Mouse (Mus musculus): Measurements from ENCODE around the gene Nrtn. TPM values are rescaled to one million over a fixed set of nuclear protein-coding genes. Genes with fewer than 3 reads are reported as not detected.

The Nrtn gene
- polyA plus RNA-seq, 1 experiment = 19.2 TPM

GRCm38 (mm10) chr17:56723419-56724161 lies 33.7 kb downstream of the Nrtn start:
- WGBS = 74% methylated on average over 11 of the region's 11 CpGs
- Histone ChIP-seq H3K27me3 (replicated peaks; ENCODE audit: control insufficient read depth, insufficient read depth, low read length) (no peaks in the 10 kb centered on the region), H3K36me3 (ENCODE audit: control insufficient read depth, insufficient read depth, low read length) (no peaks in the 10 kb centered on the region), H3K4me1 (ENCODE audit: control insufficient read depth, insufficient read depth, low read length) (no peaks in the 10 kb centered on the region), H3K27ac (ENCODE audit: insufficient read depth, low read depth, low read length) (no peak overlapping the region), H3K4me3 (ENCODE audit: insufficient read depth, low read depth, low read length) (no peak overlapping the region)
- TF ChIP-seq POLR2A (IDR thresholded peaks at IDR 0.05; ENCODE audit: low read depth, low read length) (no peak), CTCF (conservative IDR thresholded peaks at IDR 0.05; ENCODE audit: insufficient read depth, insufficient read length, low read depth, low read length) (peak; percentile 27; the same call in 1 of the 2 replicates)
- peak; percentile 12 for DNase-seq

DNA sequence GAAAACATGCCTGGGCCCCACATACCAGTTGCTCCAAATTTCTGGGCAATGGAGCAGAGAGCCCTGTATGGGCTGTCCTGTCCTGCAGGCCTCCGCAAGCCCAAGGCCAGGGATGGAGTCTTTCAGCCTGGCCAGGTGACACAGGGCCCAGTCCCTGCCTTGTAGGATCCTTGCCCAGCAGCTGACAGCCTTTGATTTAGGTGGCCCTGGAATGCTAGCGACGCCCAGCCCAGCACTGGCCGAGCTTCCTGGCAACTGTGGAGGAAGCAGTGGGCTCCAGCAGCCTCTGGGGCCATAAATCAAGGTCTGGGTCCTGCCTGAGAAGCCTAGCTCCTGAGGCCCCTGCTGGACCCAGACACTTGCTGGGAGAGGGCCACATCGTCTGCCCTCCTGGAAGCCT lies 34.9 kb downstream of the Nrtn start:
- no peaks in the 10 kb centered on the region for H3K36me3 ChIP-seq (ENCODE audit: control insufficient read depth, insufficient read depth, low read length)
- no peaks in the 10 kb centered on the region for H3K27me3 ChIP-seq (replicated peaks; ENCODE audit: control insufficient read depth, insufficient read depth, low read length)
- 0 out of 2 replicates have a peak overlapping the region, but pooled peaks have one; percentile 25 for H3K27ac ChIP-seq (ENCODE audit: insufficient read depth, low read depth, low read length)
- no peaks in the 10 kb centered on the region for H3K4me1 ChIP-seq (ENCODE audit: control insufficient read depth, insufficient read depth, low read length)
- peak; percentile 78 for DNase-seq
- 35% methylated on average over 5 of the region's 5 CpGs for WGBS
- no peak for TF ChIP-seq POLR2A (IDR thresholded peaks at IDR 0.05; ENCODE audit: low read depth, low read length)
- H3K4me3 ChIP-seq (ENCODE audit: insufficient read depth, low read depth, low read length) = no peak overlapping the region

GRCm38 (mm10) chr17:56717363-56718058 lies 39.8 kb downstream of the Nrtn start, which contains the start of the genes Ndufa11 and Vmac:
Gene Ndufa11 (plus strand): TSS chr17:56717767.
Gene Vmac (minus strand): TSS chr17:56718022.
- WGBS = under 1% methylated on average over 59 of the region's 59 CpGs
- Histone ChIP-seq H3K4me3 (ENCODE audit: insufficient read depth, low read depth, low read length) (peak within 1 kb of the TSS; percentile 91), H3K27me3 (replicated peaks; ENCODE audit: control insufficient read depth, insufficient read depth, low read length) (no peaks in the 10 kb centered on the region), H3K36me3 (ENCODE audit: control insufficient read depth, insufficient read depth, low read length) (no peaks in the 10 kb centered on the region), H3K27ac (ENCODE audit: insufficient read depth, low read depth, low read length) (peak within 1 kb of the TSS; percentile 95), H3K4me1 (ENCODE audit: control insufficient read depth, insufficient read depth, low read length) (peaks cover 7% of the 10 kb centered on the region; the same call in 1 of the 2 replicates)
- TF ChIP-seq POLR2A (IDR thresholded peaks at IDR 0.05; ENCODE audit: low read depth, low read length) (peak; percentile 72), CTCF (conservative IDR thresholded peaks at IDR 0.05; ENCODE audit: insufficient read depth, insufficient read length, low read depth, low read length) (no peak)
- peak; percentile 98 for DNase-seq

- peak overlapping the region; percentile 61 for H3K27ac ChIP-seq (ENCODE audit: insufficient read depth, low read depth, low read length)
- DNase-seq = peak; percentile 99
Observed at GRCm38 (mm10) chr17:56716655-56717362, 40.5 kb downstream of the Nrtn start.

GRCm38 (mm10) chr17:56715914-56716654 lies 41.2 kb downstream of the Nrtn start:
- no peaks in the 10 kb centered on the region for H3K27me3 ChIP-seq (replicated peaks; ENCODE audit: control insufficient read depth, insufficient read depth, low read length)
- DNase-seq = no peak
- peak overlapping the region; percentile 75 for H3K4me3 ChIP-seq (ENCODE audit: insufficient read depth, low read depth, low read length)
- WGBS = 27% methylated on average over 22 of the region's 22 CpGs
- H3K4me1 ChIP-seq (ENCODE audit: control insufficient read depth, insufficient read depth, low read length) = peaks cover 7% of the 10 kb centered on the region; the same call in 1 of the 2 replicates
- no peak for TF ChIP-seq POLR2A (IDR thresholded peaks at IDR 0.05; ENCODE audit: low read depth, low read length)
- no peak for TF ChIP-seq CTCF (conservative IDR thresholded peaks at IDR 0.05; ENCODE audit: insufficient read depth, insufficient read length, low read depth, low read length)
- H3K27ac ChIP-seq (ENCODE audit: insufficient read depth, low read depth, low read length) = 0 out of 2 replicates have a peak overlapping the region, but pooled peaks have one; percentile 6
- H3K36me3 ChIP-seq (ENCODE audit: control insufficient read depth, insufficient read depth, low read length) = no peaks in the 10 kb centered on the region

More at GRCm38 (mm10) chr17:56716655-56717362, 40.5 kb downstream of the Nrtn start:
- Histone ChIP-seq H3K36me3 (ENCODE audit: control insufficient read depth, insufficient read depth, low read length) (no peaks in the 10 kb centered on the region), H3K27me3 (replicated peaks; ENCODE audit: control insufficient read depth, insufficient read depth, low read length) (no peaks in the 10 kb centered on the region), H3K4me3 (ENCODE audit: insufficient read depth, low read depth, low read length) (peak overlapping the region; percentile 91), H3K4me1 (ENCODE audit: control insufficient read depth, insufficient read depth, low read length) (peaks cover 7% of the 10 kb centered on the region; the same call in 1 of the 2 replicates)
- TF ChIP-seq POLR2A (IDR thresholded peaks at IDR 0.05; ENCODE audit: low read depth, low read length) (peak; percentile 77), CTCF (conservative IDR thresholded peaks at IDR 0.05; ENCODE audit: insufficient read depth, insufficient read length, low read depth, low read length) (no peak)
- WGBS = under 1% methylated on average over 46 of the region's 55 CpGs

DNA sequence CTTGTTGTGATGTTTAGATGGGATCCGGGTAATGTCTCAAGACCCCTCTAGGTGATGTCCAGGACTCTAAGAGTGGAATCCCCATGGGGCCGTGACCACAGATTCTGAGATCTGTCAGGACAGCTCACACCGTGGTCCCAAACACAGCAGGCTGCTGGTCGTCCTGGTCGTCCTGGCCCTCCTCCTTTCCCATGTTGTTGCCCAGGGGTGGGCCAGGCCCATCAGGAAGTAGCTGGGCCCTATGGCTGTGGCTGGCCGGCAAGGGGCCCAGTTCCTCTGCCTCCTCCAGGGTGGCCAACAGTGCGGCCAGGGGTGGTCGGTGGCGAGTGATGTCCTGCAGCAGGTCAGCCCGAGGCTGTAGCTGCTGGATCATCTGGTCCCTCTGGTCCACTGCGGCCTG lies 42.0 kb downstream of the Nrtn start:
- H3K4me1 ChIP-seq (ENCODE audit: control insufficient read depth, insufficient read depth, low read length) = peaks cover 7% of the 10 kb centered on the region; the same call in 1 of the 2 replicates
- WGBS = 79% methylated on average over 11 of the region's 11 CpGs
- no peak for TF ChIP-seq POLR2A (IDR thresholded peaks at IDR 0.05; ENCODE audit: low read depth, low read length)
- DNase-seq = no peak
- H3K36me3 ChIP-seq (ENCODE audit: control insufficient read depth, insufficient read depth, low read length) = no peaks in the 10 kb centered on the region
- H3K27me3 ChIP-seq (replicated peaks; ENCODE audit: control insufficient read depth, insufficient read depth, low read length) = no peaks in the 10 kb centered on the region
- H3K4me3 ChIP-seq (ENCODE audit: insufficient read depth, low read depth, low read length) = no peak overlapping the region
- H3K27ac ChIP-seq (ENCODE audit: insufficient read depth, low read depth, low read length) = no peak overlapping the region

Measured in kidney, adult 2 months (tissue).